Mouse (Mus musculus): ENCODE results near the gene Trafd1. TPM values are rescaled to one million over a fixed set of nuclear protein-coding genes. Genes with fewer than 3 reads are reported as not detected.
"Not testable (repeated sequence)": the region's sequence is repeated elsewhere in the genome, so short reads cannot be mapped to it uniquely, and the experiment has no call there.

The Trafd1 gene
- polyA plus RNA-seq, 1 experiment from 2014 or later = 75.9 TPM

GRCm38 (mm10) chr5:121340965-121341473 lies 44.4 kb downstream of the Trafd1 start:
- WGBS = 12% methylated on average over 7 of the region's 7 CpGs
- no peaks in the 10 kb centered on the region for H3K4me1 ChIP-seq
- no peak; the same call in 1 of the 2 replicates for ATAC-seq (ENCODE audit: insufficient number of reproducible peaks, low FRiP score, low TSS enrichment, low read depth)
- H3K4me3 ChIP-seq = no peak overlapping the region
- H3K36me3 ChIP-seq = peaks cover 88% of the 10 kb centered on the region
- H3K4me2 ChIP-seq = no peak overlapping the region
- H3K27me3 ChIP-seq = no peaks in the 10 kb centered on the region
- H3K9ac ChIP-seq = no peak overlapping the region
- H3K9me3 ChIP-seq = no peaks in the 10 kb centered on the region
- no peak overlapping the region for H3K27ac ChIP-seq

GRCm38 (mm10) chr5:121339507-121340230 lies 45.8 kb downstream of the Trafd1 start:
- Histone ChIP-seq H3K9me3 (no peaks in the 10 kb centered on the region), H3K36me3 (peaks cover 88% of the 10 kb centered on the region), H3K4me3 (no peak overlapping the region), H3K27ac (no peak overlapping the region), H3K9ac (no peak overlapping the region), H3K4me2 (no peak overlapping the region), H3K4me1 (no peaks in the 10 kb centered on the region), H3K27me3 (no peaks in the 10 kb centered on the region)
- ATAC-seq (ENCODE audit: insufficient number of reproducible peaks, low FRiP score, low TSS enrichment, low read depth) = no peak
- 89% methylated on average over 7 of the region's 7 CpGs for WGBS

- Histone ChIP-seq H3K4me3 (no peak overlapping the region), H3K9me3 (no peaks in the 10 kb centered on the region), H3K9ac (no peak overlapping the region), H3K4me1 (no peaks in the 10 kb centered on the region), H3K36me3 (peaks cover 88% of the 10 kb centered on the region), H3K27me3 (no peaks in the 10 kb centered on the region), H3K27ac (no peak overlapping the region), H3K4me2 (no peak overlapping the region)
- WGBS = 91% methylated on average over 6 of the region's 6 CpGs
- ATAC-seq (ENCODE audit: insufficient number of reproducible peaks, low FRiP score, low TSS enrichment, low read depth) = no peak
Observed at GRCm38 (mm10) chr5:121336776-121337175, 48.7 kb downstream of the Trafd1 start.

- no peak for ATAC-seq (ENCODE audit: insufficient number of reproducible peaks, low FRiP score, low TSS enrichment, low read depth)
- no peak overlapping the region for H3K27ac ChIP-seq
- H3K4me3 ChIP-seq = no peak overlapping the region
- H3K4me1 ChIP-seq = no peaks in the 10 kb centered on the region
- H3K27me3 ChIP-seq = no peaks in the 10 kb centered on the region
- no peaks in the 10 kb centered on the region for H3K9me3 ChIP-seq
- no peak overlapping the region for H3K9ac ChIP-seq
- peaks cover 90% of the 10 kb centered on the region for H3K36me3 ChIP-seq
- no peak overlapping the region for H3K4me2 ChIP-seq
- WGBS = 86% methylated on average over 3 of the region's 3 CpGs
Observed at GRCm38 (mm10) chr5:121336009-121336408, 49.4 kb downstream of the Trafd1 start.

- Histone ChIP-seq H3K4me2 (no peak overlapping the region), H3K27ac (no peak overlapping the region), H3K9ac (no peak overlapping the region), H3K9me3 (no peaks in the 10 kb centered on the region), H3K27me3 (no peaks in the 10 kb centered on the region), H3K4me1 (no peaks in the 10 kb centered on the region), H3K4me3 (no peak overlapping the region), H3K36me3 (peaks cover 90% of the 10 kb centered on the region)
- ATAC-seq (ENCODE audit: insufficient number of reproducible peaks, low FRiP score, low TSS enrichment, low read depth) = no peak
- 87% methylated on average over 4 of the region's 4 CpGs for WGBS
Observed at GRCm38 (mm10) chr5:121335426-121335825, 50.0 kb downstream of the Trafd1 start.

- no peak overlapping the region for H3K4me3 ChIP-seq
- H3K36me3 ChIP-seq = peaks cover 85% of the 10 kb centered on the region
- no peaks in the 10 kb centered on the region for H3K4me1 ChIP-seq
- 89% methylated on average over 5 of the region's 5 CpGs for WGBS
- H3K9ac ChIP-seq = no peak overlapping the region
- no peak overlapping the region for H3K4me2 ChIP-seq
- H3K27ac ChIP-seq = no peak overlapping the region
- no peak for ATAC-seq (ENCODE audit: insufficient number of reproducible peaks, low FRiP score, low TSS enrichment, low read depth)
- no peaks in the 10 kb centered on the region for H3K9me3 ChIP-seq
- H3K27me3 ChIP-seq = no peaks in the 10 kb centered on the region
Observed at GRCm38 (mm10) chr5:121334454-121334853, 51.0 kb downstream of the Trafd1 start.

GRCm38 (mm10) chr5:121333976-121334375 lies 51.5 kb downstream of the Trafd1 start:
- Histone ChIP-seq H3K4me3 (no peak overlapping the region), H3K36me3 (peaks cover 87% of the 10 kb centered on the region), H3K27ac (no peak overlapping the region), H3K4me1 (no peaks in the 10 kb centered on the region), H3K27me3 (no peaks in the 10 kb centered on the region), H3K4me2 (no peak overlapping the region), H3K9ac (no peak overlapping the region), H3K9me3 (no peaks in the 10 kb centered on the region)
- ATAC-seq (ENCODE audit: insufficient number of reproducible peaks, low FRiP score, low TSS enrichment, low read depth) = no peak
- 91% methylated on average over 9 of the region's 9 CpGs for WGBS

- Histone ChIP-seq H3K9ac (no peak overlapping the region), H3K4me1 (no peaks in the 10 kb centered on the region), H3K27ac (no peak overlapping the region), H3K4me2 (no peak overlapping the region), H3K9me3 (no peaks in the 10 kb centered on the region), H3K36me3 (peaks cover 86% of the 10 kb centered on the region), H3K27me3 (no peaks in the 10 kb centered on the region), H3K4me3 (no peak overlapping the region)
- 95% methylated on average over 10 of the region's 10 CpGs for WGBS
- no peak for ATAC-seq (ENCODE audit: insufficient number of reproducible peaks, low FRiP score, low TSS enrichment, low read depth)
Observed at GRCm38 (mm10) chr5:121331731-121332130, 53.7 kb downstream of the Trafd1 start.

- 73% methylated on average over 13 of the region's 19 CpGs for WGBS
Observed at GRCm38 (mm10) chr5:121330154-121330816, 55.1 kb downstream of the Trafd1 start.

GRCm38 (mm10) chr5:121329333-121330058 lies 55.9 kb downstream of the Trafd1 start:
- Histone ChIP-seq H3K9me3 (no peaks in the 10 kb centered on the region), H3K27ac (peak overlapping the region; percentile 63)
- ATAC-seq (ENCODE audit: insufficient number of reproducible peaks, low FRiP score, low TSS enrichment, low read depth) = no peak; the same call in 1 of the 2 replicates

More at GRCm38 (mm10) chr5:121330154-121330816, 55.1 kb downstream of the Trafd1 start:
- Histone ChIP-seq H3K36me3 (peaks cover 87% of the 10 kb centered on the region), H3K27ac (peak overlapping the region; percentile 68), H3K4me3 (peak overlapping the region; percentile 25)
- not testable (repeated sequence) for ATAC-seq (ENCODE audit: insufficient number of reproducible peaks, low FRiP score, low TSS enrichment, low read depth); H3K27me3 ChIP-seq; H3K4me2 ChIP-seq; H3K9me3 ChIP-seq; H3K9ac ChIP-seq; H3K4me1 ChIP-seq

GRCm38 (mm10) chr5:121326079-121326805 lies 59.2 kb downstream of the Trafd1 start:
- peaks cover 86% of the 10 kb centered on the region for H3K36me3 ChIP-seq
- H3K27ac ChIP-seq = no peak overlapping the region
- H3K9me3 ChIP-seq = no peaks in the 10 kb centered on the region
- no peak for ATAC-seq (ENCODE audit: insufficient number of reproducible peaks, low FRiP score, low TSS enrichment, low read depth)
- H3K4me2 ChIP-seq = no peak overlapping the region
- no peaks in the 10 kb centered on the region for H3K4me1 ChIP-seq
- H3K9ac ChIP-seq = no peak overlapping the region
- 88% methylated on average over 14 of the region's 14 CpGs for WGBS
- no peak overlapping the region for H3K4me3 ChIP-seq
- H3K27me3 ChIP-seq = no peaks in the 10 kb centered on the region

More at GRCm38 (mm10) chr5:121329333-121330058, 55.9 kb downstream of the Trafd1 start:
- no peaks in the 10 kb centered on the region for H3K4me1 ChIP-seq
- 72% methylated on average over 11 of the region's 11 CpGs for WGBS
- peak overlapping the region; percentile 31; the same call in 1 of the 2 replicates for H3K4me2 ChIP-seq
- H3K9ac ChIP-seq = no peak overlapping the region
- H3K4me3 ChIP-seq = peak overlapping the region; percentile 25
- no peaks in the 10 kb centered on the region for H3K27me3 ChIP-seq
- H3K36me3 ChIP-seq = peaks cover 86% of the 10 kb centered on the region
